Mouse (Mus musculus) liver, adult (tissue): Measurements from ENCODE around the gene Gm17349.

Experiments used
- GATA4 ChIP-seq: IDR thresholded peaks from 2 replicates; pipeline ENCODE4 v1.6.1; 2014; ENCODE audit warnings: mild to moderate bottlenecking, low read length; ENCODE audit not compliant: insufficient replicate concordance

Gm17349 gene

GRCm38 (mm10) chr15:99711491-99711890 lies 6.2 kb upstream of the Gm17349 start:
- no peak for TF ChIP-seq GATA4

DNA sequence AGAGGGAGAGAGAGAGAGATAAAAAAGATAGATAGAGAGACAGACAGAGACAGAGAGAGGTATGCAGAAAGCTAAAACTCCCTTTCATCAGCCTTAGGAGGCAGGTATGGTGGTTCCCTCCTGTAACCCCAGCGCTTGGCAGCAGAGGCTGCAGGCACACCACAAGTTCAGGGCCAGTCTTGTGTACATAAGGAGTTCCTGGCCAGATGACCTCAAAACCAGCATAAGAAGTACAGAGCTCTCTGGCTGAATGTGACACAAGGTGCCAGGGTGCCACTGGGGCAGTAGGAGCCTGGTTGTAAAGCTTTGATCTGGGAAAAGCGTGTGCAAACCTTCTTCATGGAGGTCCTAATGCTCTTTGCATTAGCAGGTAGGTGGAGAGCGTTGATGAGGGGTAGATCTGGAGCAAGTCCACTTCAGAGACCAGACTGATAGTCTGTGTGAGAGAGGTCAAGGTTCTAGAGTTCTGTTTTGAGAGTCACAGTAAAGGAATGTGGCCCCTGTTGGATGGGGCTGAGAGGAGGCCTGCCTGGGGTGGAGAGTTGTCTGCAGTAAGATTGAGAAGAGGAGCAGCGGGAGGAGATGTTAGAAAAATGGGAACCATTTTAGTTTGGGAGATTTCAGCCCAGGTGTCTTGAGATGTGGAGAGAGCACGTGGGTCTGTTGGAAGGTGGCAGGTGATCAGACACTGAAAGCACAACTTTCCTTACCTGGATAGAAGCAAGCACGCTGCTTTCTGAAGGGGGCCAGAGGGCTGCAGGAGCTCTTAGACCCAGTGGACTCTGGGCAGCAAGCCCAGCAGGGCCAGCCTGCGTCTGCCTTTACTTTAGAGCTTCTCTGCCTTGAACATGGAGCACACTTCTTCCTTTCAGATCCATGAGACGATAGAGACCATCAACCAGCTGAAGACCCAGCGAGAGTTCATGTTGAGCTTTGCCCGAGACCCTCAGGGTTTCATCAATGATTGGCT lies 5.2 kb upstream of the Gm17349 start:
- TF ChIP-seq GATA4 = no peak

- TF ChIP-seq GATA4 = no peak
Observed at GRCm38 (mm10) chr15:99708176-99708575, 2.9 kb upstream of the Gm17349 start.

DNA sequence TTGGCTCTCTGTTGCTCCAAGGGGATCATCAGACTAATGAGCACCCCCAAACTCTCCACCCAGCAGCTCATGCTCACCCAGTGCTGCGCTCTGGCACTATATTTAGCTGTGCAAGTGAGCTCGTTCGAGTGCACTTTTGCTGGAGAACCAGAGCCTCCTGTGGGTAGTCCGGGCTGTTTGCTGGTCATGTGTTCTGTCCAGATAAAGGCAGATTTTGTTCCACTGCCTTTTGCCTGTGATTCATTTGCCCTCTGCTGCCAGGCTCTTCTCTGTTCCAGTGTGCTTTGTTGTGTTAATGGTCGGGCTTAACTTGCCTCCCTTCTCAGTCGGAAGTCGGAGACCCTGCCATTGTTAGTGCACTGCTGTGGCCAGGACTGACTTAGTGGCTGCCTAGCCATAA lies 409 bp downstream of the Gm17349 start:
- TF ChIP-seq GATA4 = no peak

GRCm38 (mm10) chr15:99704041-99704681 lies 1.1 kb downstream of the Gm17349 start:
- TF ChIP-seq GATA4 = no peak

- TF ChIP-seq GATA4 = no peak
Observed at GRCm38 (mm10) chr15:99703676-99704040, 1.6 kb downstream of the Gm17349 start.

DNA sequence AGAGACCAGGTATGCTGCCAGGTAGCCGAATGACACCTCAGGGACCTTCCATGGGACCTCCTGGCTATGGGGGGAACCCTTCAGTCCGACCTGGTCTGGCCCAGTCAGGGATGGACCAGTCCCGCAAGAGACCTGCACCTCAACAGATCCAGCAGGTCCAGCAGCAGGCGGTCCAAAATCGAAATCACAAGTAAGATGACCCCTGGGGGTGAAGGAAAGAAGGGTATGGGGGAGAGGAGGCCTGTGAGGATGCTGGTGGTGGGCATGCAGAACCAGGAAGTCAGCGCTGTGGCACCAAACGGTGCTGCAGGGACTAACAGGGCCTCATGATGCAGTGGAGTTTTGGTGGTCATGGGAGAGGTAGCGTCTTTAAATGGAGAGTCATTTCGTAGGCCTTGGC lies 2.2 kb downstream of the Gm17349 start:
- TF ChIP-seq GATA4 = no peak

DNA sequence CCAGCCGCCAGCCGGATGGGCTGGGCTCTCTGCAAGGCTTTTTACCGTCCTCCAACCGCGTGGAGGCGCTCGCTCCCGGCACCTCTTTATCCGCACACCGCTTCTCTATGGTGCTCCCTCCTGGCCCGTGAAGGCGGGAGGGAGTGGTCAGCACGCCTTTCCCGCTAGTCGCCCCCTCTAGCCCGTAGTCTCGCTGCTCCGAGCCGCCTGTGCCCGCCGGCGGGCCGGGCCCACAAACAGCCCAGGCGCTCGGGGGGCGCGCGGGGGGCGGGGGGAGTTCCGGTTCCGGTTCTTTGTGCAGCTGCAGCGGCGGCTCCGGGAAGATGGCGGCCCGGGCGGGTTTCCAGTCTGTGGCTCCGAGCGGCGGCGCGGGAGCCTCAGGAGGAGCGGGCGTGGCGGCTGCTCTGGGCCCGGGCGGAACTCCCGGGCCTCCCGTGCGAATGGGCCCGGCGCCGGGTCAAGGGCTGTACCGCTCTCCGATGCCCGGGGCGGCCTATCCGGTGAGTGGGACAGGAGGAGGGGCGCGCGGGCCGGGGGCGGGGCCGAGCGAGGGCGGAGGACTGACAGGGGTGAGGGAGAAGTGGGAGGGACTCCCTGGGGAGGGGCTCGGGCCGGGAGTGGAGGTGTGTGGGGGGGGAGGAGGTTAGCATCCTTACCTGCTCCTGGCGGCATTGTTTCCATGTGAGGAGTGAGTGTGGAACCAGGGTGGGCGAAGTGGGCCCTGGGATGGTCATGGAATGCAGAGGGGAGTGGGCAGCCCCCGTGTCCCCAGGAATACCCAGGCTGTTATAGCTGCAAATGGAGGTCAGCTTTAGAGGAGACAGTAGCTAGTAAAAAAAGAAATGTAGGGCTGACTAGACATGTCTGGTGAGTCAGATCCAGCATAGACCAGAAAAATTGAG lies 3.0 kb downstream of the Gm17349 start, which contains the start of gene Smarcd1:
Smarcd1 (plus strand) TSS at position 131 of the 902 bp plus-strand sequence.
- TF ChIP-seq GATA4 = peak; percentile 34; the same call in 1 of the 2 replicates

DNA sequence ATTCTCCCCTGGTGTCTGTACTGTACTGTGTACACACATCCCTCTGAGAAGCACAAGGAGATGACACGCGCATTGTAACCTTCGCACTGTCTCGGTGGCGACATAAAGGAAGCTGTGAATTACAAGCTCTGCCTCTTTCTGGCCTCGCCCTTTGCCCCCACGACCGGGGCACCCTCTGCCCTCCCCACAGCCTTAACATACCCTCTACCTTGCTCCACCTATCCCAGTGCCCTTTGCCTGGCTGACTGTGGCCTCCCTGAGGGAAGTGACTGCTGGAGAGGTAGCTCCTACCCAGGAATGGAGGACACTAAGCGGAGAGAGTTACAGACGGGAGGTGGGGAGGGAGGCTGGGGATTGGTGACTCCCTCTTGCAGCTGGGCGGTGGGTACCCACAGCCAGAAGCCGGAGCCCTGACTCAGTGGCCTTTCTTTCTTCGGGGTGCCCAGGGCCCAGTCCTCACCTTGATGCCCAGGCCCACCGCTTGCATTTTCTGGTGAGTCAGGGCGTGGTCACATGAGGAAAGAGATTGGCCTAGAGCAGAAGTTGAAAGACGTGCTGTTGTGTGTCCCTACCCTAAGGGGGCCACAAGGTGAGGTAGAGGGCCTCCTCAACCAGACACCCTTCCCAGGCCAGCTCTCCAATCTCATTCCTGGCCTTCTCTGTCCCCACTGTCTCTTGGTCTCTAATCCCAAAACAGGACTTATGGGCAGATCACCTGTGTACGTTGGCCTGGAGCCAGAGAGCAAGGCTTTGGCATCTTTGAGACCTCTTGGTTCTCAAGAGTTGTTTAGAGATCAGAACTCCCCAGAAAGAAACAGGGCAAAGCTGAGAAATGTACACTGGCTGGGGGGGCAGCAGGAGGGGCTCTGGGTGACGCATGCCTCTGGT lies 4.8 kb downstream of the Gm17349 start:
- no peak for TF ChIP-seq GATA4

DNA sequence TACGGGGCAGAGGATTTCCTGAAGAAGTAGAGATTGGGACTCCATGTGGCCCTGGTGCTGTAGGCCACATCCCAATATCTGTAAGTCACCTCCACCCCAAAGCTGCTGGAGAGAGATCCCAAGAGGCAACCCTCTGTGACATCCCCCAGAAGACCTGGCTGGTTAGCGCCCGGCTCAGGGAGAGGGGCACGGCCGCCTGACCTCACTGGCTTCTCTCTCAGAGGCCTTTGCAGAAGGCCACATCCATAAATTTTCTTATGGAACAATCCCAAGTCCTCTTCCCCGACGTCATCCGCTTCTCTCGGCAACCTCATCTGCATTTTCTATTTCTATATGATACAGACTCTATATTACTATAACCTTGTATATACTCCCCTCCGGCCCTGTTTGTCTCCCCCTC lies 5.6 kb downstream of the Gm17349 start:
- TF ChIP-seq GATA4 = no peak

- TF ChIP-seq GATA4 = no peak
Observed at GRCm38 (mm10) chr15:99698533-99699085, 6.7 kb downstream of the Gm17349 start.

- no peak for TF ChIP-seq GATA4
Observed at GRCm38 (mm10) chr15:99697309-99697708, 8.0 kb downstream of the Gm17349 start.

DNA sequence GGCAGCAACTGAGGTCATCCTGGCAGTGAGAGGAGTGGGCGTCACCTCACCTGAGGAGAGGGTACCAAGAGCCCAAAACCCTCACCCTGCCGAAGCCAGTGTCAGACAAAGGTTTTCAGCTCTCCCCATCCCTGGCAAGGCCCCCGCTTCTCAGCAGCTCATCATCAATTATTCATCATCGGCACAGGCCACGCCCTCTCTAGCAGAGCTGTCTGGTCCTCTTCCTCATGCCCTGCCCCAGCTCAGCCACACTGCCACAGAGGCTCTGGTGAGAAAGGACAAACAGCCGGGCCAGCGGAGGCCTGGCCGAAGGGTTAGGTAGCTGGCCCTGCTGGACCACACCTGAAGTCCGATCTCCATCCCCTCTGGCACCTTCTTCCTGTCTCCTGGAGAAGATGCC lies 13.3 kb downstream of the Gm17349 start:
- no peak for TF ChIP-seq GATA4

DNA sequence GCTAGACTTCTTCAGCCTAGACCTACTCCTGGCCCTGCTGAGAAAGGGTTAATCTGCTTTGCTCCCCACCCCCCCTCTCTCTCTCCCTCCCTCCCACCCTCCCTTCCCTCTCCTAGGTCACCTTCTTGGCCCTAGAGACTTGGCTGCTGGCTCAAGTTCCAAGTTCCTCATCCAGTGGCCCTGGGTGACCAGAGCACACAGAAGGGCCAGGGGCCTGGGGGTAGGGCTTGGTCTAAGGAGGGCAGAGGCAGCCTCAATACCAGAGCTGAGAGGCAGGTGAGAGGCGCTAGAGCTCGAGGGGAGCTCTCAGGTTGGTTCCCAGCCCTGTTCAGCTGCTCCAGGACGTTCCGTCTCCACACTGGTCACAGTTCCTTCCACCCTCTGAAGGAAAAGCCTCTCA lies 14.4 kb downstream of the Gm17349 start:
- TF ChIP-seq GATA4 = no peak
